Mouse (Mus musculus): ENCODE results near the gene Wdr48.

DNA sequence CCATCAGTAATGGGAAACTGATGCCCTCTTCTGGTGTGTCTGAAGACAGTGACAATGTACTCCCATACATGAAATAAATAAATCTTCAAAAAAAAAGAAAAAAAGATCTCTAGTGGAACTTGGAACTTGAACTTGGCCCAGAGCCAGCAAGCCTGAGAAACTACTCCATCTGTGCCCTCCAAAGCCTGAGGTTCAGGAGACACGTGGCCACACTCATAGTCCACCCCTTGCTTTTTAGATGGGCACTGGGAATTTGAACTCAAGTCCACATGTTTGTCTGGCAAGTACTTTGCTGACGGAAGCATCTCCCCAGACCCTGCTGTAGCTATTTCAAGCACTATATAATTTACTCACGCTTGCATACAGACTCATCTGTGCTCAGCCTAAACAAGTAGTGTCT lies 70.5 kb downstream of the Wdr48 start:
- TF ChIP-seq POLR2A (IDR thresholded peaks at IDR 0.05; ENCODE audit: borderline replicate concordance, extremely low read depth, low read depth, low read length) = no peak
- no peak for TF ChIP-seq CTCF (IDR thresholded peaks at IDR 0.05; ENCODE audit: insufficient read depth, low read length)

All from lung, adult 2 months (tissue).